In the genomic region with DNA sequence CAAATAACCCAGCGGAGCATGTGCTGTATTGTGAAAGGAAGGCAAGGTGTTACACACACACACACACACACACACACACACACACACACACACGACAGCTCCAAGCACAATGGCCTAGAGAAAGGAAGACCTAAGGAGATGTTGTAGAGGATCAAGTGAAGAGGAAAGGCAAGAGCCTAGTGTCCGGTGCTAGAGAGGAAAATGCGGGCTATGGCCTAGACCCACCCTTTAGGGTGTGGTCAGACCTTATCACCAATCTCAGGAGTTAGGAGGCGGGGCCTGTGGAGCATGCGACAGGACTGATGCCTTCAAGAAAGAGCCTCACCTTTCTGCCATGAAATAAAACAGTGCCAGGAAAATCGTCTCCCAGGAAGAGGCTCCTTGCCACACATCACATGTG, we compare ENCODE assay signal across 26 mouse cellular contexts. TPM values are rescaled to one million over a fixed set of nuclear protein-coding genes. Genes with fewer than 3 reads are reported as not detected.
DNase-seq lines count a peak whose midpoint lies in the region; ATAC-seq lines count a peak whose summit lies in the region.
"Had no signal": no experiment of that assay in that cellular context is flagged by ENCODE, and none has a peak within 500 bp of the region (broad histone marks: within the 10 kb centered on the region; RNA-seq: fewer than 3 reads in every experiment).

No protein-coding gene starts in this region.

- no peaks in the 10 kb centered on the region for H3K9me3 ChIP-seq in embryonic facial prominence, embryonic 12.5 days
- 0 out of 2 replicates have a peak, but pooled peaks cover 4% of the 10 kb centered on the region for H3K9me3 ChIP-seq in embryonic facial prominence, embryonic 10.5 days
- H3K9me3 ChIP-seq in heart, embryonic 16.5 days (replicated peaks; ENCODE audit: control insufficient read depth, low read length) = no peaks in the 10 kb centered on the region; the same call in 1 of the 2 replicates
- H3K9me3 ChIP-seq in heart, embryonic 12.5 days (replicated peaks) = peaks cover 7% of the 10 kb centered on the region; the same call in 1 of the 2 replicates
- no peaks in the 10 kb centered on the region for H3K9me3 ChIP-seq in liver, embryonic 12.5 days (replicated peaks)
- no peaks in the 10 kb centered on the region for H3K9me3 ChIP-seq in liver, embryonic 11.5 days (ENCODE audit: control insufficient read depth, low read length)
- H3K9me3 ChIP-seq: heart, embryonic 15.5 days had no signal

- 86% methylated on average over 7 of the region's 7 CpGs for WGBS in embryonic facial prominence, embryonic 12.5 days
- WGBS in embryonic facial prominence, embryonic 10.5 days = 91% methylated on average over 7 of the region's 7 CpGs
- WGBS in heart, embryonic 16.5 days = 79% methylated on average over 7 of the region's 7 CpGs
- WGBS in heart, embryonic 12.5 days = 76% methylated on average over 7 of the region's 7 CpGs
- WGBS in liver, embryonic 12.5 days (ENCODE audit: insufficient replicate concordance) = 57% methylated on average over 7 of the region's 7 CpGs
- WGBS in liver, embryonic 11.5 days = 61% methylated on average over 7 of the region's 7 CpGs

- H3K4me1 ChIP-seq in embryonic facial prominence, embryonic 12.5 days = no peaks in the 10 kb centered on the region
- H3K4me1 ChIP-seq in embryonic facial prominence, embryonic 10.5 days = peaks cover 14% of the 10 kb centered on the region; the same call in 1 of the 2 replicates
- no peaks in the 10 kb centered on the region for H3K4me1 ChIP-seq in heart, embryonic 16.5 days (ENCODE audit: control insufficient read depth, insufficient read depth, low read length)
- no peaks in the 10 kb centered on the region for H3K4me1 ChIP-seq in heart, embryonic 12.5 days (replicated peaks)
- H3K4me1 ChIP-seq in liver, embryonic 12.5 days = peaks cover 45% of the 10 kb centered on the region
- peaks cover 19% of the 10 kb centered on the region for H3K4me1 ChIP-seq in liver, embryonic 11.5 days (replicated peaks; ENCODE audit: control insufficient read depth, insufficient read depth, low read length)
- H3K4me1 ChIP-seq: embryonic facial prominence, embryonic 13.5 days; heart, embryonic 15.5 days had no signal

- no peak overlapping the region for H3K9ac ChIP-seq in embryonic facial prominence, embryonic 12.5 days
- H3K9ac ChIP-seq in heart, embryonic 16.5 days (ENCODE audit: low read length) = no peak overlapping the region
- H3K9ac ChIP-seq in heart, embryonic 12.5 days = no peak overlapping the region
- H3K9ac ChIP-seq in liver, embryonic 12.5 days = no peak overlapping the region
- no peak overlapping the region for H3K9ac ChIP-seq in liver, embryonic 11.5 days (ENCODE audit: low read depth, low read length)
- H3K9ac ChIP-seq: embryonic facial prominence, embryonic 13.5 days; heart, embryonic 15.5 days; hindbrain, embryonic 14.5 days had no signal

- H3K27ac ChIP-seq in embryonic facial prominence, embryonic 12.5 days = no peak overlapping the region
- H3K27ac ChIP-seq in embryonic facial prominence, embryonic 10.5 days (replicated peaks) = no peak overlapping the region
- H3K27ac ChIP-seq in heart, embryonic 16.5 days (ENCODE audit: low read length) = no peak overlapping the region
- H3K27ac ChIP-seq in heart, embryonic 12.5 days (ENCODE audit: poor library complexity, severe bottlenecking) = no peak overlapping the region
- H3K27ac ChIP-seq in liver, embryonic 12.5 days = no peak overlapping the region
- no peak overlapping the region for H3K27ac ChIP-seq in liver, embryonic 11.5 days (ENCODE audit: low read depth, low read length)
- H3K27ac ChIP-seq: embryonic facial prominence, embryonic 13.5 days; heart, embryonic 15.5 days; hindbrain, embryonic 14.5 days; hindbrain, postnatal 0 days had no signal

- H3K36me3 ChIP-seq in embryonic facial prominence, embryonic 12.5 days = no peaks in the 10 kb centered on the region
- H3K36me3 ChIP-seq in embryonic facial prominence, embryonic 10.5 days (replicated peaks) = no peaks in the 10 kb centered on the region
- H3K36me3 ChIP-seq in heart, embryonic 16.5 days (ENCODE audit: control insufficient read depth, insufficient read depth) = no peaks in the 10 kb centered on the region
- H3K36me3 ChIP-seq in heart, embryonic 12.5 days = no peaks in the 10 kb centered on the region
- H3K36me3 ChIP-seq in liver, embryonic 12.5 days = no peaks in the 10 kb centered on the region
- H3K36me3 ChIP-seq in liver, embryonic 11.5 days (ENCODE audit: control insufficient read depth, insufficient read depth, low read length) = no peaks in the 10 kb centered on the region
- H3K36me3 ChIP-seq: embryonic facial prominence, embryonic 13.5 days; heart, embryonic 15.5 days had no signal

- no peak overlapping the region for H3K4me3 ChIP-seq in embryonic facial prominence, embryonic 12.5 days
- no peak overlapping the region for H3K4me3 ChIP-seq in embryonic facial prominence, embryonic 10.5 days
- no peak overlapping the region for H3K4me3 ChIP-seq in heart, embryonic 16.5 days (ENCODE audit: low read length)
- no peak overlapping the region for H3K4me3 ChIP-seq in heart, embryonic 12.5 days
- H3K4me3 ChIP-seq in liver, embryonic 12.5 days = no peak overlapping the region
- no peak overlapping the region for H3K4me3 ChIP-seq in liver, embryonic 11.5 days (ENCODE audit: low read depth, low read length)
- H3K4me3 ChIP-seq: embryonic facial prominence, embryonic 13.5 days; erythroblast, embryonic 14.5 days; heart, embryonic 15.5 days had no signal

- DNase-seq in embryonic facial prominence, embryonic 10.5 days (ENCODE audit: low spot score) = no peak
- no peak for DNase-seq in liver, embryonic 11.5 days (ENCODE audit: low spot score)
- DNase-seq in adipocyte (ENCODE audit: low spot score) = no peak
- DNase-seq: adrenal gland, postnatal 10 days; adrenal gland, postnatal 36 days; cerebellum, adult 9-10 months; cerebellum, postnatal 14 days; gastrocnemius, postnatal 10 days; heart, adult 11 months; heart, postnatal 14 days; heart, postnatal 4 days; kidney, adult 11 months had no signal

- no peak overlapping the region for H3K4me2 ChIP-seq in embryonic facial prominence, embryonic 12.5 days (replicated peaks)
- H3K4me2 ChIP-seq in heart, embryonic 16.5 days (ENCODE audit: low read depth, low read length) = no peak overlapping the region
- no peak overlapping the region for H3K4me2 ChIP-seq in heart, embryonic 12.5 days
- no peak overlapping the region for H3K4me2 ChIP-seq in liver, embryonic 12.5 days
- H3K4me2 ChIP-seq in liver, embryonic 11.5 days = no peak overlapping the region
- H3K4me2 ChIP-seq: embryonic facial prominence, embryonic 13.5 days; heart, embryonic 11.5 days; heart, embryonic 15.5 days; hindbrain, embryonic 14.5 days had no signal

- 0 out of 2 replicates have a peak, but pooled peaks have one; percentile 22 for ATAC-seq in embryonic facial prominence, embryonic 12.5 days (ENCODE audit: insufficient number of reproducible peaks, insufficient read depth, low FRiP score, low TSS enrichment)
- 0 out of 2 replicates have a peak, but pooled peaks have one; percentile 5 for ATAC-seq in heart, embryonic 16.5 days (replicated peaks; ENCODE audit: extremely low read depth, insufficient read depth, low FRiP score)
- no peak for ATAC-seq in heart, embryonic 12.5 days (ENCODE audit: insufficient number of reproducible peaks, low FRiP score)
- peak; percentile 51; the same call in 1 of the 2 replicates for ATAC-seq in liver, embryonic 12.5 days
- no peak; the same call in 1 of the 2 replicates for ATAC-seq in liver, embryonic 11.5 days (replicated peaks; ENCODE audit: low FRiP score)
- peak; percentile 58; the same call in 1 of the 2 replicates for ATAC-seq in megakaryocyte, adult 5-6 weeks (ENCODE audit: poor library complexity, severe bottlenecking)
- ATAC-seq: activated CD4-positive, CD25-positive, alpha-beta regulatory T cell, adult 4 months; forebrain, embryonic 14.5 days; hindbrain, postnatal 0 days; Patski had no signal

- no peaks in the 10 kb centered on the region for H3K27me3 ChIP-seq in embryonic facial prominence, embryonic 12.5 days
- H3K27me3 ChIP-seq in embryonic facial prominence, embryonic 10.5 days (replicated peaks; ENCODE audit: low read depth, poor library complexity, severe bottlenecking) = no peaks in the 10 kb centered on the region
- H3K27me3 ChIP-seq in heart, embryonic 16.5 days (ENCODE audit: control insufficient read depth, insufficient read depth, low read length) = no peaks in the 10 kb centered on the region
- H3K27me3 ChIP-seq in heart, embryonic 12.5 days (replicated peaks) = no peaks in the 10 kb centered on the region
- H3K27me3 ChIP-seq in liver, embryonic 12.5 days (replicated peaks) = no peaks in the 10 kb centered on the region
- no peaks in the 10 kb centered on the region for H3K27me3 ChIP-seq in liver, embryonic 11.5 days (replicated peaks; ENCODE audit: control insufficient read depth, insufficient read depth, low read length)
- H3K27me3 ChIP-seq: embryonic facial prominence, embryonic 13.5 days; heart, embryonic 15.5 days; Patski had no signal

RNA-seq across cellular contexts. Expression of a gene that starts 33.5 kb away (rescaled TPM):
- polyA plus RNA-seq in embryonic facial prominence, embryonic 12.5 days (2016; fragmentation: Nextera tagmentation; extraction: Ambion mirVana) = 2.3 and 2.4 TPM in 2 replicates
- 1.4 and 2.0 TPM in 2 replicates for polyA plus RNA-seq in embryonic facial prominence, embryonic 10.5 days (2016; fragmentation: Nextera tagmentation; extraction: Ambion mirVana)
- polyA plus RNA-seq in heart, embryonic 16.5 days (2015; fragmentation: Nextera tagmentation; extraction: Ambion mirVana) = 0.11 and 0.15 TPM in 2 replicates
- 0.77 and 0.92 TPM in 2 replicates for polyA plus RNA-seq in heart, embryonic 12.5 days (2016; fragmentation: Nextera tagmentation; extraction: Ambion mirVana)
- polyA plus RNA-seq in liver, embryonic 12.5 days (2016; fragmentation: Nextera tagmentation; extraction: Ambion mirVana) = 0.05 and 0.10 TPM in 2 replicates
- 0.43 and 0.66 TPM in 2 replicates for polyA plus RNA-seq in liver, embryonic 11.5 days (2014; fragmentation: Nextera tagmentation; extraction: Ambion mirVana)
- 0.09 TPM in 1 of 2 replicates, not detected in the other for total RNA-seq in megakaryocyte, adult 5-6 weeks (2015)
- 0.07 and 0.12 TPM in 2 replicates for total RNA-seq in megakaryocyte, adult 5-6 weeks (2017)
- total RNA-seq: heart, postnatal 14 days had no signal
- polyA plus RNA-seq: erythroblast, embryonic 14.5 days had no signal

Comparison
In these comparisons a context has a peak if more than half of its experiments do, and no peak if none do; other contexts are left out.
1. ATAC-seq: peak in embryonic facial prominence, embryonic 12.5 days (single experiment), heart, embryonic 16.5 days (single experiment), liver, embryonic 12.5 days (single experiment) and megakaryocyte, adult 5-6 weeks (single experiment); none in heart, embryonic 12.5 days (single experiment) and liver, embryonic 11.5 days (single experiment).